Mouse (Mus musculus) monocyte, adult 5-6 weeks (primary cell): ENCODE results near the gene Disc1. TPM values are rescaled to one million over a fixed set of nuclear protein-coding genes. Genes with fewer than 3 reads are reported as not detected.
A peak's percentile ranks its signal among the peaks of the same experiment; 100 is the strongest.

Experiments
- ATAC-seq: fragments of 153-309, 156-312 bp; replicated peaks from 2 replicates; pipeline ENCODE4 v1.8.0; 2017; ENCODE audit warnings: mild to moderate bottlenecking; ENCODE audit not compliant: low TSS enrichment, insufficient number of reproducible peaks, severe bottlenecking, poor library complexity, low FRiP score
- total RNA-seq: library from RNA; stranded (forward); fragments of 200-1000, 200-491, 200-594 nt; gene quantifications from 3 replicates; pipeline ENCODE4 v1.2.3, GENCODE M21; 2017

Gene Disc1
- total RNA-seq, 1 experiment from 2014 or later = 3.9 TPM

- no peak for ATAC-seq
Measured at GRCm38 (mm10) chr8:125102303-125102702, 48.3 kb downstream of the Disc1 start.

GRCm38 (mm10) chr8:125113171-125113570 is 59.2 kb downstream of the Disc1 start:
- ATAC-seq = no peak

GRCm38 (mm10) chr8:125113831-125114230 is 59.8 kb downstream of the Disc1 start:
- ATAC-seq = no peak

- ATAC-seq = no peak
Measured at GRCm38 (mm10) chr8:125115321-125115720, 61.3 kb downstream of the Disc1 start.

GRCm38 (mm10) chr8:125116616-125117015 is 62.6 kb downstream of the Disc1 start:
- 0 out of 2 replicates have a peak, but pooled peaks have one; percentile 24 for ATAC-seq

- ATAC-seq = no peak
Measured at GRCm38 (mm10) chr8:125126482-125126881, 72.5 kb downstream of the Disc1 start.

GRCm38 (mm10) chr8:125127621-125128020 is 73.6 kb downstream of the Disc1 start:
- no peak for ATAC-seq

GRCm38 (mm10) chr8:125128305-125128704 is 74.3 kb downstream of the Disc1 start:
- no peak for ATAC-seq

- no peak for ATAC-seq
Measured at GRCm38 (mm10) chr8:125130835-125131234, 76.8 kb downstream of the Disc1 start.

- ATAC-seq = no peak
Measured at GRCm38 (mm10) chr8:125131265-125131664, 77.3 kb downstream of the Disc1 start.

- no peak for ATAC-seq
Measured at GRCm38 (mm10) chr8:125133685-125134114, 79.7 kb downstream of the Disc1 start.

GRCm38 (mm10) chr8:125134876-125135275 is 80.9 kb downstream of the Disc1 start:
- no peak for ATAC-seq

GRCm38 (mm10) chr8:125139689-125140150 is 85.7 kb downstream of the Disc1 start:
- no peak for ATAC-seq

GRCm38 (mm10) chr8:125140965-125141364 is 87.0 kb downstream of the Disc1 start:
- no peak for ATAC-seq

- no peak for ATAC-seq
Measured at GRCm38 (mm10) chr8:125156863-125157640, 103.1 kb downstream of the Disc1 start.

- ATAC-seq = no peak
Measured at GRCm38 (mm10) chr8:125157641-125158005, 103.6 kb downstream of the Disc1 start.

- no peak for ATAC-seq
Measured at GRCm38 (mm10) chr8:125159387-125159786, 105.4 kb downstream of the Disc1 start.

GRCm38 (mm10) chr8:125163491-125163890 is 109.5 kb downstream of the Disc1 start:
- no peak for ATAC-seq

GRCm38 (mm10) chr8:125163906-125164305 is 109.9 kb downstream of the Disc1 start:
- ATAC-seq = no peak
